In genomic region chr5:150518064-150518463, GRCm38 (mm10) we compare ENCODE assay signal across 30 mouse cellular contexts. TPM values are rescaled to one million over a fixed set of nuclear protein-coding genes. Genes with fewer than 3 reads are reported as not detected.
DNase-seq lines count a peak whose midpoint lies in the region; ATAC-seq and TF ChIP-seq lines count a peak whose summit lies in the region.
"Had no signal": no experiment of that assay in that cellular context is flagged by ENCODE, and none has a peak within 500 bp of the region (broad histone marks: within the 10 kb centered on the region; RNA-seq: fewer than 3 reads in every experiment).

Gene Zar1l, minus strand, starts transcription at chr5:150518164.

- TF ChIP-seq CTCF in testis, adult 2 months (IDR thresholded peaks at IDR 0.05; ENCODE audit: control insufficient read depth, insufficient read depth, insufficient replicate concordance, low read depth, low read length): no peak
- TF ChIP-seq CTCF in ES-Bruce4 (IDR thresholded peaks at IDR 0.05; ENCODE audit: low read depth, low read length): no peak
- TF ChIP-seq CTCF in cortical plate, adult 2 months (IDR thresholded peaks at IDR 0.05; ENCODE audit: extremely low read depth, insufficient read depth, low read length): no peak

- no peak for TF ChIP-seq EP300 in ES-Bruce4 (IDR thresholded peaks at IDR 0.05; ENCODE audit: insufficient read depth, low read depth, low read length)

- H3K9ac ChIP-seq in heart, embryonic 15.5 days: peak within 1 kb of the TSS; percentile 9; the same call in 1 of the 2 replicates
- peak within 1 kb of the TSS; percentile 10; the same call in 1 of the 2 replicates for H3K9ac ChIP-seq in ES-Bruce4 (ENCODE audit: low read depth, poor library complexity, severe bottlenecking)
- no peak within 1 kb of the TSS for H3K9ac ChIP-seq in intestine, embryonic 16.5 days (ENCODE audit: low read depth, low read length)
- H3K9ac ChIP-seq: embryonic facial prominence, embryonic 12.5 days; forebrain, embryonic 13.5 days had no signal

- WGBS in heart, embryonic 15.5 days: 54% methylated on average over 4 of the region's 4 CpGs
- 61% methylated on average over 4 of the region's 4 CpGs for WGBS in intestine, embryonic 16.5 days

- no peaks in the 10 kb centered on the region for H3K27me3 ChIP-seq in heart, embryonic 15.5 days
- no peaks in the 10 kb centered on the region for H3K27me3 ChIP-seq in testis, adult 2 months (ENCODE audit: control insufficient read depth, insufficient read depth, low read length)
- no peaks in the 10 kb centered on the region for H3K27me3 ChIP-seq in ES-Bruce4 (ENCODE audit: control insufficient read depth, insufficient read depth, low read length, poor library complexity, severe bottlenecking)
- no peaks in the 10 kb centered on the region for H3K27me3 ChIP-seq in intestine, embryonic 16.5 days (replicated peaks; ENCODE audit: control insufficient read depth, insufficient read depth, low read length)
- H3K27me3 ChIP-seq: embryonic facial prominence, embryonic 12.5 days; forebrain, embryonic 13.5 days; Patski had no signal

- intact Hi-C loops in heart, postnatal 25 days (cut with DNase I): no loop called here

- no peaks in the 10 kb centered on the region for H3K36me3 ChIP-seq in heart, embryonic 15.5 days
- H3K36me3 ChIP-seq in testis, adult 2 months (ENCODE audit: control insufficient read depth, insufficient read depth, low read length): no peaks in the 10 kb centered on the region
- H3K36me3 ChIP-seq in ES-Bruce4 (ENCODE audit: control insufficient read depth, insufficient read depth, low read length, poor library complexity, severe bottlenecking): no peaks in the 10 kb centered on the region
- H3K36me3 ChIP-seq in intestine, embryonic 16.5 days (ENCODE audit: control insufficient read depth, insufficient read depth, low read length): no peaks in the 10 kb centered on the region
- H3K36me3 ChIP-seq: embryonic facial prominence, embryonic 10.5 days; embryonic facial prominence, embryonic 12.5 days; G1E had no signal

- no peak within 1 kb of the TSS for H3K4me2 ChIP-seq in heart, embryonic 15.5 days
- H3K4me2 ChIP-seq in intestine, embryonic 16.5 days (ENCODE audit: low read depth, low read length): no peak within 1 kb of the TSS
- H3K4me2 ChIP-seq: embryonic facial prominence, embryonic 12.5 days; forebrain, embryonic 13.5 days had no signal

- H3K9me3 ChIP-seq in heart, embryonic 15.5 days (replicated peaks): no peaks in the 10 kb centered on the region
- no peaks in the 10 kb centered on the region for H3K9me3 ChIP-seq in ES-Bruce4 (replicated peaks; ENCODE audit: control insufficient read depth, insufficient read depth, low read length, poor library complexity, severe bottlenecking)
- H3K9me3 ChIP-seq in intestine, embryonic 16.5 days (ENCODE audit: control insufficient read depth, low read length): no peaks in the 10 kb centered on the region
- H3K9me3 ChIP-seq: embryonic facial prominence, embryonic 10.5 days; embryonic facial prominence, embryonic 12.5 days; forebrain, embryonic 13.5 days; G1E had no signal

- TF ChIP-seq POLR2A in testis, adult 2 months (IDR thresholded peaks at IDR 0.05; ENCODE audit: control insufficient read depth, low read depth, low read length): no peak
- TF ChIP-seq POLR2A in ES-Bruce4 (IDR thresholded peaks at IDR 0.05; ENCODE audit: insufficient read depth, low read length): no peak
- TF ChIP-seq POLR2A in cortical plate, adult 2 months (IDR thresholded peaks at IDR 0.05; ENCODE audit: extremely low read depth, insufficient read depth, low read length): no peak

- no peak within 1 kb of the TSS for H3K4me3 ChIP-seq in heart, embryonic 15.5 days
- peak within 1 kb of the TSS; percentile 32; the same call in 1 of the 2 replicates for H3K4me3 ChIP-seq in testis, adult 2 months (ENCODE audit: control insufficient read depth, low read depth, low read length)
- peak within 1 kb of the TSS; percentile 28; the same call in 1 of the 2 replicates for H3K4me3 ChIP-seq in ES-Bruce4 (ENCODE audit: low read depth, low read length)
- peak within 1 kb of the TSS; percentile 16; the same call in 1 of the 2 replicates for H3K4me3 ChIP-seq in cortical plate, adult 2 months (ENCODE audit: insufficient read depth, low read length)
- H3K4me3 ChIP-seq in intestine, embryonic 16.5 days (ENCODE audit: low read length): no peak within 1 kb of the TSS
- H3K4me3 ChIP-seq: embryonic facial prominence, embryonic 10.5 days; embryonic facial prominence, embryonic 12.5 days; forebrain, embryonic 13.5 days had no signal

- no peak for DNase-seq in heart, postnatal 25 days (ENCODE audit: low spot score)
- DNase-seq in testis, postnatal 10 days (ENCODE audit: low spot score): no peak
- no peak for DNase-seq in lung, postnatal 14 days
- DNase-seq: adrenal gland, adult 2 months; adrenal gland, postnatal 10 days; adrenal gland, postnatal 25 days; B cell, adult 2 months; cerebellum, adult 11 months; cerebellum, adult 18-20 months; cerebellum, adult 8-10 months; cerebellum, adult 9-11 months; cerebellum, postnatal 14 days; cerebellum, postnatal 36 days had no signal

- H3K4me1 ChIP-seq in heart, embryonic 15.5 days (replicated peaks): peaks cover 2% of the 10 kb centered on the region; the same call in 1 of the 2 replicates
- no peaks in the 10 kb centered on the region; the same call in none of the 2 replicates for H3K4me1 ChIP-seq in testis, adult 2 months (ENCODE audit: control insufficient read depth, insufficient read depth, low read length)
- H3K4me1 ChIP-seq in ES-Bruce4 (ENCODE audit: control insufficient read depth, insufficient read depth, low read length): no peaks in the 10 kb centered on the region
- no peaks in the 10 kb centered on the region for H3K4me1 ChIP-seq in cortical plate, adult 2 months (ENCODE audit: control insufficient read depth, insufficient read depth, low read length)
- peaks cover 3% of the 10 kb centered on the region; the same call in 1 of the 2 replicates for H3K4me1 ChIP-seq in intestine, embryonic 16.5 days (ENCODE audit: control insufficient read depth, insufficient read depth, low read length)
- H3K4me1 ChIP-seq: embryonic facial prominence, embryonic 12.5 days had no signal

- H3K27ac ChIP-seq in heart, embryonic 15.5 days: no peak within 1 kb of the TSS
- no peak within 1 kb of the TSS for H3K27ac ChIP-seq in testis, adult 2 months (ENCODE audit: control insufficient read depth, insufficient read depth, low read depth, low read length)
- no peak within 1 kb of the TSS for H3K27ac ChIP-seq in ES-Bruce4 (ENCODE audit: insufficient read depth, low read length)
- H3K27ac ChIP-seq in cortical plate, adult 2 months (ENCODE audit: insufficient read depth, low read length): no peak within 1 kb of the TSS
- H3K27ac ChIP-seq in intestine, embryonic 16.5 days (ENCODE audit: low read length): no peak within 1 kb of the TSS
- H3K27ac ChIP-seq: embryonic facial prominence, embryonic 10.5 days; embryonic facial prominence, embryonic 12.5 days; forebrain, embryonic 13.5 days had no signal

- ATAC-seq in heart, embryonic 15.5 days (replicated peaks; ENCODE audit: insufficient number of reproducible peaks, insufficient read depth, low FRiP score, low read depth): no peak
- ATAC-seq in intestine, embryonic 16.5 days: no peak
- ATAC-seq: activated CD4-positive, CD25-positive, alpha-beta regulatory T cell, adult 4 months; forebrain, embryonic 13.5 days; forebrain, embryonic 16.5 days; Patski had no signal

RNA-seq across cellular contexts. Expression of gene Zar1l, which starts in this region (rescaled TPM):
- polyA plus RNA-seq in heart, embryonic 15.5 days (2015; fragmentation: Nextera tagmentation; extraction: Ambion mirVana): not detected in 2 replicates
- not detected for total RNA-seq in heart, postnatal 25 days (2021)
- 0.12 TPM in 1 of 2 replicates, not detected in the other for polyA plus RNA-seq in testis, adult 2 months (2012; rRNA removed)
- not detected in 2 replicates for polyA plus RNA-seq in ES-Bruce4 (2011; ENCODE audit: insufficient read depth, insufficient read length, low read depth, missing spikeins)
- polyA plus RNA-seq in cortical plate, adult 2 months (2012; rRNA removed): 0.66 and 1.6 TPM in 2 replicates
- not detected in 2 replicates for polyA plus RNA-seq in intestine, embryonic 16.5 days (2015; fragmentation: Nextera tagmentation; extraction: Ambion mirVana)
- total RNA-seq: adrenal gland, adult 2 months; adrenal gland, postnatal 10 days; adrenal gland, postnatal 25 days; adrenal gland, postnatal 4 days; common myeloid progenitor, adult 5-6 weeks; G1E had no signal
- polyA plus RNA-seq: activated CD4-positive, CD25-positive, alpha-beta regulatory T cell, adult 4 months; adrenal gland, adult 2 months; brain, embryonic 14.5 days; embryonic facial prominence, embryonic 10.5 days; embryonic facial prominence, embryonic 12.5 days; embryonic facial prominence, embryonic 14.5 days; forebrain, embryonic 11.5 days; forebrain, embryonic 13.5 days; forebrain, embryonic 16.5 days; G1E; Patski had no signal

Comparison
In these comparisons a context has a peak if more than half of its experiments do, and no peak if none do; other contexts are left out.
1. H3K4me3 ChIP-seq: peak in testis, adult 2 months (single experiment), ES-Bruce4 (single experiment) and cortical plate, adult 2 months (single experiment); none in heart, embryonic 15.5 days (single experiment) and intestine, embryonic 16.5 days (single experiment).